Mouse (Mus musculus) hindbrain, embryonic 15.5 days (tissue): ENCODE measurements at regions not wholly inside any gene's neighbourhood (a gene's known extent, or its start where the extent isn't known, plus 50 kb on each side); places are given as distances from the start of the nearest gene placed in this dataset.
A peak's percentile ranks its signal among the peaks of the same experiment; 100 is the strongest.

Experiments used
- ATAC-seq: fragments of 200-750 bp; cut with Nextera tagmentation; 2 replicates; pipeline ENCODE4 v1.8.0; 2017; ENCODE audit warnings: low read depth, moderate number of reproducible peaks, moderate TSS enrichment; ENCODE audit not compliant: low FRiP score
- H3K27ac ChIP-seq: fragments of 300-500 bp; sonication (generic); replicated peaks from 2 replicates; pipeline ENCODE4 v1.5.1; 2015; ENCODE audit warnings: mild to moderate bottlenecking, inconsistent platforms
- H3K27me3 ChIP-seq: fragments of 300-500 bp; sonication (generic); 2 replicates; pipeline ENCODE4 v1.6.1; 2015; ENCODE audit warnings: control low read depth, inconsistent platforms
- H3K36me3 ChIP-seq: fragments of 300-500 bp; sonication (generic); 2 replicates; pipeline ENCODE4 v1.6.1; 2015; ENCODE audit warnings: control low read depth, inconsistent platforms
- H3K4me1 ChIP-seq: fragments of 300-500 bp; sonication (generic); replicated peaks from 2 replicates; pipeline ENCODE4 v1.6.1; 2015; ENCODE audit warnings: control low read depth, inconsistent platforms
- H3K4me2 ChIP-seq: fragments of 300-500 bp; sonication (generic); 2 replicates; pipeline ENCODE4 v1.6.1; 2015; ENCODE audit warnings: moderate library complexity, mild to moderate bottlenecking, inconsistent platforms
- H3K4me3 ChIP-seq: fragments of 300-500 bp; sonication (generic); 2 replicates; pipeline ENCODE4 v1.5.1; 2015; ENCODE audit warnings: mild to moderate bottlenecking, inconsistent platforms
- H3K9ac ChIP-seq: fragments of 300-500 bp; sonication (generic); 2 replicates; pipeline ENCODE4 v1.6.1; 2015; ENCODE audit warnings: inconsistent platforms
- H3K9me3 ChIP-seq: fragments of 300-500 bp; sonication (generic); 2 replicates; pipeline ENCODE4 v1.6.1; 2016; ENCODE audit warnings: control low read depth, inconsistent platforms
- WGBS: fragments of 180-500 bp; shearing (Covaris S2); methylation state at CpG from one replicate; pipeline ENCODE4 v1.1.7; 2015; 5-methylcytosine and 5-hydroxymethylcytosine counted together

GRCm38 (mm10) chr12:29232492-29233447 is 295.4 kb upstream of the Myt1l start:
- peak; percentile 76 for ATAC-seq
- no peaks in the 10 kb centered on the region for H3K27me3 ChIP-seq
- H3K9ac ChIP-seq: no peak overlapping the region; the same call in 1 of the 2 replicates
- no peak overlapping the region for H3K4me3 ChIP-seq
- no peaks in the 10 kb centered on the region for H3K9me3 ChIP-seq
- WGBS: 10% methylated on average over 16 of the region's 16 CpGs
- peak overlapping the region; percentile 77 for H3K27ac ChIP-seq
- H3K36me3 ChIP-seq: no peaks in the 10 kb centered on the region
- peak overlapping the region; percentile 34 for H3K4me2 ChIP-seq
- peaks cover 27% of the 10 kb centered on the region for H3K4me1 ChIP-seq

DNA sequence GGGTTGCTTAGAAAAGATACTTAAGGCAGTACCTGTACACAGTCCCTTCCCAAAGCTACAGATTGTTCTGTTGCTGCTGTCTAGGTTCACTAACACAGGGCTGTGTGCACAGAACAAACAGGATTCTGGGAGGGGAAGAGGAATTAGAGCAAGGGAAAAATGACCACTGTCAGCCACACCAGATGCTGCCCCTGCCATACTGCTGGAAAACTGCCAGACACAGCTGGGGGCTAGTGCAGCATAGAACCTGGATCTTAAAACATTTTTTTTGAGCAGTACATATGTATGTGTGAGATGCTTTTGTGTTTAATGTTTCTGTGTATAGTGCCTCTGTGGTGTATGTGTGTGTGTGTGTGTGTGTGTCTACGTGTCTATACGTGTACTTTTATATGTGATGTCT is 291.7 kb upstream of the Myt1l start:
- H3K9ac ChIP-seq: no peak overlapping the region
- ATAC-seq: no peak
- H3K27ac ChIP-seq: no peak overlapping the region
- no peak overlapping the region for H3K4me2 ChIP-seq
- no peaks in the 10 kb centered on the region for H3K36me3 ChIP-seq
- H3K4me3 ChIP-seq: no peak overlapping the region
- no peaks in the 10 kb centered on the region for H3K27me3 ChIP-seq
- no peaks in the 10 kb centered on the region for H3K9me3 ChIP-seq
- peaks cover 53% of the 10 kb centered on the region for H3K4me1 ChIP-seq
- WGBS: 85% methylated on average over 2 of the region's 2 CpGs

DNA sequence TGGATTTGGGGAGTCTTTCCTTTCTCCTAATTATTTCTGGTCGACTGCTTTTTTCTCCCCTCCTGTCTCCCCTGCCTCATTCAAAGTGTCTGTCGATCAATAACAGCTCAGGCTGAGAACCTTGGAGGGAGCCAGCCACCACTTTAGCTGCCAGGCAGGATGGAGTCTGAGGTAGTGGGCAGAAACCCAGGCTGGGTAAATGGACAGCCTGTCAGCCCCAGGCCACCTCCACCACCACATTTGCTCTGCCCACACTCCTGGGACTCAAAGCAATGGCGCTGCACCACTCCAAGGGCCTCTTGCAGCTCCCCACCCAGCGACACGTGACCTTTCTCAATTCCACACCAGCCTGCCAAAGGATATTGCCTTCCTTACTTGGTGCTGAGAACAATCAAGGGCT is 290.7 kb upstream of the Myt1l start:
- no peak overlapping the region for H3K4me3 ChIP-seq
- H3K9ac ChIP-seq: no peak overlapping the region
- no peaks in the 10 kb centered on the region for H3K9me3 ChIP-seq
- 0 out of 2 replicates have a peak overlapping the region, but pooled peaks have one; percentile 27 for H3K27ac ChIP-seq
- H3K4me2 ChIP-seq: no peak overlapping the region
- no peaks in the 10 kb centered on the region for H3K36me3 ChIP-seq
- no peaks in the 10 kb centered on the region for H3K27me3 ChIP-seq
- ATAC-seq: no peak
- WGBS: 38% methylated on average over 5 of the region's 5 CpGs
- H3K4me1 ChIP-seq: peaks cover 46% of the 10 kb centered on the region

- 75% methylated on average over 3 of the region's 3 CpGs for WGBS
- peak; percentile 38; the same call in 1 of the 2 replicates for ATAC-seq
- H3K4me2 ChIP-seq: no peak overlapping the region
- H3K27me3 ChIP-seq: no peaks in the 10 kb centered on the region
- no peaks in the 10 kb centered on the region for H3K36me3 ChIP-seq
- no peak overlapping the region for H3K9ac ChIP-seq
- H3K4me3 ChIP-seq: no peak overlapping the region
- peaks cover 30% of the 10 kb centered on the region for H3K4me1 ChIP-seq
- peak overlapping the region; percentile 63 for H3K27ac ChIP-seq
- no peaks in the 10 kb centered on the region for H3K9me3 ChIP-seq
Measured at GRCm38 (mm10) chr12:29239482-29239881, 288.7 kb upstream of the Myt1l start.

DNA sequence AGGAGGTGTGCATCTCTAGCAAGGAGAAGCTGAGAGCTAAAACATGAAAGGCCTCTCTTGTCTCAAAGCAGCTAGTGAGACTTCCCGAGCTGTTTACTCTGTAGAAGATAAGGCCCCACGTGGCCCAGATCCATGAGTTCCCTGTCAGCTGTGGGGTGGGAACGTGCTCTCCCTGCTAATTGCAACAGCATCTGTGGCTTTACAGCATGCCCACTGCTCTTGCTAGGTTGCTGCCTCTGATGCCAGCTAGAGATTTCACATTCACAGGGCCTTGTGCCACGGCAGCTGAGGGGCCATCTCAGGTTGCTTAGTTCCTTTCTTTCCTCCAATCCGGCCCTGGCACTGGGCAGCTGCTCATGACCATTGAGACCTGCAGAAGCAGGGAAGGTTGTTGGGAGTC is 288.2 kb upstream of the Myt1l start:
- H3K4me3 ChIP-seq: no peak overlapping the region
- 18% methylated on average over 5 of the region's 5 CpGs for WGBS
- ATAC-seq: peak; percentile 82
- peak overlapping the region; percentile 63 for H3K27ac ChIP-seq
- H3K36me3 ChIP-seq: no peaks in the 10 kb centered on the region
- H3K9ac ChIP-seq: no peak overlapping the region
- H3K9me3 ChIP-seq: no peaks in the 10 kb centered on the region
- H3K4me1 ChIP-seq: peaks cover 30% of the 10 kb centered on the region
- H3K4me2 ChIP-seq: no peak overlapping the region
- H3K27me3 ChIP-seq: no peaks in the 10 kb centered on the region

GRCm38 (mm10) chr12:29243087-29243486 is 285.1 kb upstream of the Myt1l start:
- Histone ChIP-seq H3K9me3 (no peaks in the 10 kb centered on the region), H3K36me3 (no peaks in the 10 kb centered on the region), H3K4me3 (no peak overlapping the region), H3K27me3 (no peaks in the 10 kb centered on the region), H3K9ac (no peak overlapping the region), H3K27ac (no peak overlapping the region), H3K4me1 (peaks cover 46% of the 10 kb centered on the region), H3K4me2 (no peak overlapping the region)
- WGBS: 53% methylated on average over 5 of the region's 5 CpGs
- ATAC-seq: no peak

DNA sequence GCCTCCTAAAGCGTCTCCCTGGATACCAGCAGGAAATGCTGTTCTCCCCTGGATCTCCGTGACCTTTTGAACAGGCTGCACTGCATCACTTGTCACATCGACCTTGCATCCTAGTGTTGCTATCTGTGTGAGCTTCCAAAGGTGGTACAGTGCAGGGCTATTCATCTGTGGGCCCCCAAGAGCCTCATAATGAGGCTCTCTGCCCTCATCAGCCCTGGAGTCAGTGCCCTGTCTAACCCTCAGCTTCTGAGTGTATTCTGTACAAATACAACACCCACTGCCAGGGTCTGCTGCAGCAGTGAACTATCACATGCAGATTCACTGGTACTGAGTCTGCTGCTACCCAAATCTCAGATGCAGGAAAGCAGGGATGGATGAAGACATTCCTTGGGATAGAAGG is 282.1 kb upstream of the Myt1l start:
- Histone ChIP-seq H3K27ac (peak overlapping the region; percentile 23; the same call in 1 of the 2 replicates), H3K9ac (no peak overlapping the region; the same call in 1 of the 2 replicates), H3K27me3 (no peaks in the 10 kb centered on the region), H3K4me2 (no peak overlapping the region), H3K4me3 (no peak overlapping the region), H3K4me1 (peaks cover 23% of the 10 kb centered on the region), H3K9me3 (no peaks in the 10 kb centered on the region), H3K36me3 (no peaks in the 10 kb centered on the region)
- WGBS: 27% methylated on average over 3 of the region's 3 CpGs
- ATAC-seq: no peak

DNA sequence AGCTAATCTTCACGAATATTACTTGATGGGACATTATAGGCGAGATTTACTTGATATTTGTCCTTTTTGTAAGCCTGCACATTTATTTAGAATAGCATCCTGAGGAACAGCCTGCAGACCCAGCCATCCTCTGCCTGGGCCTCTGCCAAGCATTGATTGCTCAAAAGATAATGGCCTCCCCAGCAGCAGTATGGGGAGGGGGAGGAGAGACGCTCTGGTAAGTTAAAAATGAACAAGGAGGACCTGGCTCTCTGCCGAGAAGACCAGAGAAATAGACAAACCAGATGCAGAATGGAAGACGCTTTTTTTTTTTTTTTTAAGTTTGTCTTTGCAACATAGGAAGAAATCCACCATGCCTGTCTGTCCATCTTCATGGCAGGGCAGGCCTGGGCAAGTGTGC is 280.8 kb upstream of the Myt1l start:
- Histone ChIP-seq H3K9ac (no peak overlapping the region), H3K9me3 (no peaks in the 10 kb centered on the region), H3K4me3 (no peak overlapping the region), H3K27me3 (no peaks in the 10 kb centered on the region), H3K27ac (peak overlapping the region; percentile 53), H3K4me2 (no peak overlapping the region), H3K4me1 (peaks cover 23% of the 10 kb centered on the region), H3K36me3 (no peaks in the 10 kb centered on the region)
- 42% methylated on average over 5 of the region's 5 CpGs for WGBS
- no peak for ATAC-seq

DNA sequence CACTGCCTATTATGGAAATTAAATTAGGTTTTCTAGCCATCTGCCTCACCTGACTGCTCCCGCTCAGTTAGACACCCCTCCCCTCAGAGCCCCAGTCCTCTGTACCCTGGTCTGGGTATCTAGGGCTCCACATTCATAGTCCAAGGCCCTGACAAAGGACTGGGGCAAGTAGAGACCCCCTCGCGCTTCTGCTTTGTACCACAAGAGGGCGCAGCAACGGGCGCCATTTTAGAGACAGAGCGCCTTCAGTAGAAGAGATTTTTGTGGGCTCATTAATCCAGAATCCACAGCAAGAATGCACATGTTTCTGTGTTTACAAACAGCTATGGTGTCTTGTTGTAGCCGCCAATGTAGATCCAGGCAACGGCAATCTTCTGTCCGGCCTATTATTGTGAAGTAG is 279.7 kb upstream of the Myt1l start:
- Histone ChIP-seq H3K4me3 (no peak overlapping the region), H3K27ac (no peak overlapping the region), H3K4me2 (no peak overlapping the region), H3K27me3 (no peaks in the 10 kb centered on the region), H3K9me3 (no peaks in the 10 kb centered on the region), H3K4me1 (peaks cover 23% of the 10 kb centered on the region), H3K36me3 (no peaks in the 10 kb centered on the region), H3K9ac (no peak overlapping the region)
- 88% methylated on average over 10 of the region's 10 CpGs for WGBS
- ATAC-seq: no peak

- no peak overlapping the region for H3K4me3 ChIP-seq
- H3K9me3 ChIP-seq: no peaks in the 10 kb centered on the region
- ATAC-seq: no peak
- no peak overlapping the region for H3K4me2 ChIP-seq
- no peaks in the 10 kb centered on the region for H3K27me3 ChIP-seq
- no peak overlapping the region for H3K27ac ChIP-seq
- no peaks in the 10 kb centered on the region for H3K36me3 ChIP-seq
- 92% methylated on average over 4 of the region's 4 CpGs for WGBS
- peaks cover 29% of the 10 kb centered on the region for H3K4me1 ChIP-seq
- no peak overlapping the region for H3K9ac ChIP-seq
Measured at GRCm38 (mm10) chr12:29256103-29256502, 272.1 kb upstream of the Myt1l start.

GRCm38 (mm10) chr12:29257011-29257734 is 271.0 kb upstream of the Myt1l start:
- Histone ChIP-seq H3K4me3 (no peak overlapping the region), H3K9me3 (no peaks in the 10 kb centered on the region), H3K36me3 (no peaks in the 10 kb centered on the region), H3K4me2 (no peak overlapping the region), H3K27me3 (no peaks in the 10 kb centered on the region), H3K4me1 (peaks cover 29% of the 10 kb centered on the region), H3K9ac (no peak overlapping the region), H3K27ac (peak overlapping the region; percentile 77)
- WGBS: 13% methylated on average over 7 of the region's 7 CpGs
- ATAC-seq: peak; percentile 33; the same call in 1 of the 2 replicates
